Mouse (Mus musculus): ENCODE results near the gene Htatip2. TPM values are rescaled to one million over a fixed set of nuclear protein-coding genes. Genes with fewer than 3 reads are reported as not detected.
A peak's percentile ranks its signal among the peaks of the same experiment; 100 is the strongest.

Htatip2 gene
- polyA plus RNA-seq (2015; fragmentation: Nextera tagmentation; extraction: Ambion mirVana): 24.8 and 25.3 TPM in 2 replicates

- no peaks in the 10 kb centered on the region for H3K36me3 ChIP-seq (ENCODE audit: control insufficient read depth, insufficient read depth, low read length)
- peak within 1 kb of the TSS; percentile 79 for H3K9ac ChIP-seq (ENCODE audit: low read length)
- H3K27me3 ChIP-seq (ENCODE audit: control insufficient read depth, insufficient read depth, low read length): no peaks in the 10 kb centered on the region
- ATAC-seq (ENCODE audit: insufficient read depth, low FRiP score): peak; percentile 81
- H3K4me1 ChIP-seq (ENCODE audit: control insufficient read depth, insufficient read depth, low read length): no peaks in the 10 kb centered on the region
- H3K9me3 ChIP-seq (replicated peaks; ENCODE audit: control insufficient read depth, low read length): no peaks in the 10 kb centered on the region
- peak within 1 kb of the TSS; percentile 83 for H3K4me2 ChIP-seq (ENCODE audit: low read depth, low read length)
- 2% methylated on average over 35 of the region's 42 CpGs for WGBS
- no peak within 1 kb of the TSS for H3K27ac ChIP-seq (ENCODE audit: low read length)
- H3K4me3 ChIP-seq (replicated peaks; ENCODE audit: low read length): peak within 1 kb of the TSS; percentile 65
Measured at GRCm38 (mm10) chr7:49758934-49759571, at the start of gene Htatip2. TSS of gene Htatip2 (plus strand) at chr7:49759115.

GRCm38 (mm10) chr7:49709381-49710021, 49.4 kb upstream of the Htatip2 start:
- H3K4me2 ChIP-seq (ENCODE audit: low read depth, low read length): no peak overlapping the region
- no peak overlapping the region for H3K9ac ChIP-seq (ENCODE audit: low read length)
- no peak overlapping the region for H3K27ac ChIP-seq (ENCODE audit: low read length)
- no peaks in the 10 kb centered on the region for H3K9me3 ChIP-seq (replicated peaks; ENCODE audit: control insufficient read depth, low read length)
- H3K36me3 ChIP-seq (ENCODE audit: control insufficient read depth, insufficient read depth, low read length): no peaks in the 10 kb centered on the region
- no peak for ATAC-seq (ENCODE audit: insufficient read depth, low FRiP score)
- no peaks in the 10 kb centered on the region for H3K4me1 ChIP-seq (ENCODE audit: control insufficient read depth, insufficient read depth, low read length)
- H3K27me3 ChIP-seq (ENCODE audit: control insufficient read depth, insufficient read depth, low read length): no peaks in the 10 kb centered on the region
- 30% methylated on average over 9 of the region's 9 CpGs for WGBS
- no peak overlapping the region for H3K4me3 ChIP-seq (replicated peaks; ENCODE audit: low read length)

- Histone ChIP-seq H3K9me3 (replicated peaks; ENCODE audit: control insufficient read depth, low read length) (no peaks in the 10 kb centered on the region), H3K4me3 (replicated peaks; ENCODE audit: low read length) (no peak overlapping the region), H3K4me2 (ENCODE audit: low read depth, low read length) (no peak overlapping the region), H3K27me3 (ENCODE audit: control insufficient read depth, insufficient read depth, low read length) (no peaks in the 10 kb centered on the region), H3K27ac (ENCODE audit: low read length) (no peak overlapping the region), H3K9ac (ENCODE audit: low read length) (no peak overlapping the region), H3K4me1 (ENCODE audit: control insufficient read depth, insufficient read depth, low read length) (no peaks in the 10 kb centered on the region), H3K36me3 (ENCODE audit: control insufficient read depth, insufficient read depth, low read length) (no peaks in the 10 kb centered on the region)
- ATAC-seq (ENCODE audit: insufficient read depth, low FRiP score): no peak
- 76% methylated on average over 15 of the region's 15 CpGs for WGBS
Measured at GRCm38 (mm10) chr7:49717942-49718733, 40.8 kb upstream of the Htatip2 start.

GRCm38 (mm10) chr7:49734342-49734741, 24.6 kb upstream of the Htatip2 start:
- ATAC-seq (ENCODE audit: insufficient read depth, low FRiP score): no peak
- Histone ChIP-seq H3K9me3 (replicated peaks; ENCODE audit: control insufficient read depth, low read length) (no peaks in the 10 kb centered on the region), H3K4me1 (ENCODE audit: control insufficient read depth, insufficient read depth, low read length) (no peaks in the 10 kb centered on the region), H3K9ac (ENCODE audit: low read length) (no peak overlapping the region), H3K27ac (ENCODE audit: low read length) (no peak overlapping the region), H3K4me2 (ENCODE audit: low read depth, low read length) (no peak overlapping the region), H3K36me3 (ENCODE audit: control insufficient read depth, insufficient read depth, low read length) (no peaks in the 10 kb centered on the region), H3K27me3 (ENCODE audit: control insufficient read depth, insufficient read depth, low read length) (no peaks in the 10 kb centered on the region), H3K4me3 (replicated peaks; ENCODE audit: low read length) (no peak overlapping the region)
- WGBS: 53% methylated on average over 4 of the region's 4 CpGs

- H3K4me2 ChIP-seq (ENCODE audit: low read depth, low read length): no peak overlapping the region
- H3K9me3 ChIP-seq (replicated peaks; ENCODE audit: control insufficient read depth, low read length): no peaks in the 10 kb centered on the region
- H3K27ac ChIP-seq (ENCODE audit: low read length): no peak overlapping the region
- no peaks in the 10 kb centered on the region for H3K27me3 ChIP-seq (ENCODE audit: control insufficient read depth, insufficient read depth, low read length)
- H3K9ac ChIP-seq (ENCODE audit: low read length): no peak overlapping the region
- ATAC-seq (ENCODE audit: insufficient read depth, low FRiP score): no peak
- 58% methylated on average over 8 of the region's 8 CpGs for WGBS
- H3K4me1 ChIP-seq (ENCODE audit: control insufficient read depth, insufficient read depth, low read length): no peaks in the 10 kb centered on the region
- no peak overlapping the region for H3K4me3 ChIP-seq (replicated peaks; ENCODE audit: low read length)
- H3K36me3 ChIP-seq (ENCODE audit: control insufficient read depth, insufficient read depth, low read length): no peaks in the 10 kb centered on the region
Measured at GRCm38 (mm10) chr7:49739448-49739847, 19.5 kb upstream of the Htatip2 start.

- H3K9ac ChIP-seq (ENCODE audit: low read length): no peak overlapping the region
- H3K4me3 ChIP-seq (replicated peaks; ENCODE audit: low read length): no peak overlapping the region
- no peak overlapping the region for H3K27ac ChIP-seq (ENCODE audit: low read length)
- no peak for ATAC-seq (ENCODE audit: insufficient read depth, low FRiP score)
- no peaks in the 10 kb centered on the region for H3K4me1 ChIP-seq (ENCODE audit: control insufficient read depth, insufficient read depth, low read length)
- no peaks in the 10 kb centered on the region for H3K9me3 ChIP-seq (replicated peaks; ENCODE audit: control insufficient read depth, low read length)
- no peak overlapping the region for H3K4me2 ChIP-seq (ENCODE audit: low read depth, low read length)
- no peaks in the 10 kb centered on the region for H3K27me3 ChIP-seq (ENCODE audit: control insufficient read depth, insufficient read depth, low read length)
- H3K36me3 ChIP-seq (ENCODE audit: control insufficient read depth, insufficient read depth, low read length): no peaks in the 10 kb centered on the region
- WGBS: 31% methylated on average over 5 of the region's 5 CpGs
Measured at GRCm38 (mm10) chr7:49741474-49741873, 17.4 kb upstream of the Htatip2 start.

GRCm38 (mm10) chr7:49741923-49742322, 17.0 kb upstream of the Htatip2 start:
- Histone ChIP-seq H3K9ac (ENCODE audit: low read length) (no peak overlapping the region), H3K4me1 (ENCODE audit: control insufficient read depth, insufficient read depth, low read length) (no peaks in the 10 kb centered on the region), H3K9me3 (replicated peaks; ENCODE audit: control insufficient read depth, low read length) (no peaks in the 10 kb centered on the region), H3K36me3 (ENCODE audit: control insufficient read depth, insufficient read depth, low read length) (no peaks in the 10 kb centered on the region), H3K4me2 (ENCODE audit: low read depth, low read length) (no peak overlapping the region), H3K4me3 (replicated peaks; ENCODE audit: low read length) (no peak overlapping the region), H3K27ac (ENCODE audit: low read length) (no peak overlapping the region), H3K27me3 (ENCODE audit: control insufficient read depth, insufficient read depth, low read length) (no peaks in the 10 kb centered on the region)
- 53% methylated on average over 10 of the region's 10 CpGs for WGBS
- ATAC-seq (ENCODE audit: insufficient read depth, low FRiP score): no peak

- no peak overlapping the region for H3K4me2 ChIP-seq (ENCODE audit: low read depth, low read length)
- ATAC-seq (ENCODE audit: insufficient read depth, low FRiP score): no peak
- H3K9ac ChIP-seq (ENCODE audit: low read length): no peak overlapping the region
- no peaks in the 10 kb centered on the region for H3K36me3 ChIP-seq (ENCODE audit: control insufficient read depth, insufficient read depth, low read length)
- H3K27me3 ChIP-seq (ENCODE audit: control insufficient read depth, insufficient read depth, low read length): peaks cover 7% of the 10 kb centered on the region; the same call in 1 of the 2 replicates
- H3K9me3 ChIP-seq (replicated peaks; ENCODE audit: control insufficient read depth, low read length): no peaks in the 10 kb centered on the region
- H3K4me3 ChIP-seq (replicated peaks; ENCODE audit: low read length): no peak overlapping the region
- H3K27ac ChIP-seq (ENCODE audit: low read length): no peak overlapping the region
- H3K4me1 ChIP-seq (ENCODE audit: control insufficient read depth, insufficient read depth, low read length): no peaks in the 10 kb centered on the region
- 9% methylated on average over 4 of the region's 4 CpGs for WGBS
Measured at GRCm38 (mm10) chr7:49751148-49751547, 7.8 kb upstream of the Htatip2 start.

All from stomach, embryonic 16.5 days (tissue).